Mouse (Mus musculus): ENCODE results near the gene Shank3. TPM values are rescaled to one million over a fixed set of nuclear protein-coding genes. Genes with fewer than 3 reads are reported as not detected.

Shank3 gene
- polyA plus RNA-seq, 1 experiment = 0.08 TPM

DNA sequence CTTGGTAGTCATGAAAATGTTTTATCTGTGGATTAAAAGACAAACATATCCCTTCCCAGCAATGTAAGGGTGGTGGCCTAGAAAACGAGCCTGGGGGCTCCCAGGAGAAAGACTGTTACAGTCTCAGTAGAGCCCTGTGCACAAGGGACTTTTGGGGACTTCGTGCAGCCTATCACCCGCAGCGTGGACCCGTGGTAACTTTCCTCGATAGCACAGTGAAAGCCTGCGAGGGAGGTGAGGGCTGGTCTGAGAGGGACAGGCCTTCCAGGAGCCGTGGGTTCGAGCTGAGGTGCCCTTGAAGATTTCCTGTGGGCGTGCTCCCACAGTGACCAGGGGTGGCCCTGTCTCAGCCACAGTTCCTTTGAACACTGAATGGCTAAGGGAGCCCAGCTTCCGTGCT, 86.2 kb downstream of the Shank3 start:
- no peak overlapping the region for H3K4me3 ChIP-seq (replicated peaks)
- H3K9me3 ChIP-seq (ENCODE audit: control insufficient read depth, low read length) = no peaks in the 10 kb centered on the region
- H3K27me3 ChIP-seq (ENCODE audit: control insufficient read depth) = no peaks in the 10 kb centered on the region
- TF ChIP-seq GATA1 (IDR thresholded peaks at IDR 0.05; ENCODE audit: low read length) = no peak
- TF ChIP-seq TAL1 (IDR thresholded peaks at IDR 0.05; ENCODE audit: low read length) = no peak
- H3K4me1 ChIP-seq (ENCODE audit: control insufficient read depth) = peaks cover 4% of the 10 kb centered on the region; the same call in 1 of the 2 replicates
- H3K36me3 ChIP-seq (ENCODE audit: control insufficient read depth) = peaks cover 5% of the 10 kb centered on the region

DNA sequence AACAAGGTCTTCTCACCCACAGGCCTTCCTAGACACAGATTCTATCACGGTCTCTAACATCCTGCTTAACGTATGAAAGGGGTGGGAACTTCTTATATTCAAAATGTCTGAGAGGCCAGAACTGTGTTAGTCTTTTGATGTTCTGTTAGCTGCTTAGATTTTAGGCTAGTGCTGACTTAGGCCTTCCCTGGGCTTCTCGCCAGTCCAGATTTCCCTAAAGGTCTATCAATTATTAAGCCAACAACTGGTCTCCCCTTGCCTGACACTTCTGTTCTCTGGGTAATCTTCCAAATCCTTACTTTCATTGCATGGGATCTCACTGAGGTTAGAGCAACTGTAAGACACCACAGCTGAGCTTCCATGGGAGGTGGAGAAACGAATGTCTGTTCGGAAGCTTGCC, 89.7 kb downstream of the Shank3 start:
- TF ChIP-seq GATA1 (IDR thresholded peaks at IDR 0.05; ENCODE audit: low read length) (no peak), TAL1 (IDR thresholded peaks at IDR 0.05; ENCODE audit: low read length) (no peak)

DNA sequence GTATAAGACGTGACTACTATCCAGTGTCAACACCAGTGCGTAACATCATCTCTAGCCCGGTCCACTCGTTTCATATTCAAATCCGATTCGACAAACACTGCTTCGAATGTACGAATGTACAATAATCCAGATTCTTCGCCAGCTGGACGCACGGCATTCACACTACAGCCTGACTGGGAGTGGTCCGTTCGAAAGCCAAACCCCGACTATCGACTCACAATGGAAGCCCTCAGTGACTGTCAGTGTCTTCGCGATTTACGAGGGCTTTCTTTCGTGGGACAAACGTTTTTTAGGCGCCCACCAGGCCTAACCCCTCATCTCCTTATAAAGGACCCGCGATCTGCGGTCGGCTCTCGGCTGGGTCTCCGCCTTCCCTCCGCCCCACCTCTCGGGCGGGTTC, 91.9 kb downstream of the Shank3 start:
- no peak for TF ChIP-seq TAL1 (IDR thresholded peaks at IDR 0.05; ENCODE audit: low read length)
- TF ChIP-seq GATA1 (IDR thresholded peaks at IDR 0.05; ENCODE audit: low read length) = no peak
- Histone ChIP-seq H3K4me1 (ENCODE audit: control insufficient read depth) (peaks cover 15% of the 10 kb centered on the region), H3K36me3 (ENCODE audit: control insufficient read depth) (peaks cover 5% of the 10 kb centered on the region), H3K27me3 (ENCODE audit: control insufficient read depth) (peaks cover 5% of the 10 kb centered on the region; the same call in 1 of the 2 replicates), H3K9me3 (ENCODE audit: control insufficient read depth, low read length) (no peaks in the 10 kb centered on the region), H3K4me3 (replicated peaks) (peak overlapping the region; percentile 81)

More for the DNA sequence above, 89.7 kb downstream of the Shank3 start:
- Histone ChIP-seq H3K4me1 (ENCODE audit: control insufficient read depth) (peaks cover 18% of the 10 kb centered on the region), H3K36me3 (ENCODE audit: control insufficient read depth) (peaks cover 5% of the 10 kb centered on the region), H3K27me3 (ENCODE audit: control insufficient read depth) (peaks cover 5% of the 10 kb centered on the region; the same call in 1 of the 2 replicates), H3K9me3 (ENCODE audit: control insufficient read depth, low read length) (no peaks in the 10 kb centered on the region), H3K4me3 (replicated peaks) (no peak overlapping the region)

DNA sequence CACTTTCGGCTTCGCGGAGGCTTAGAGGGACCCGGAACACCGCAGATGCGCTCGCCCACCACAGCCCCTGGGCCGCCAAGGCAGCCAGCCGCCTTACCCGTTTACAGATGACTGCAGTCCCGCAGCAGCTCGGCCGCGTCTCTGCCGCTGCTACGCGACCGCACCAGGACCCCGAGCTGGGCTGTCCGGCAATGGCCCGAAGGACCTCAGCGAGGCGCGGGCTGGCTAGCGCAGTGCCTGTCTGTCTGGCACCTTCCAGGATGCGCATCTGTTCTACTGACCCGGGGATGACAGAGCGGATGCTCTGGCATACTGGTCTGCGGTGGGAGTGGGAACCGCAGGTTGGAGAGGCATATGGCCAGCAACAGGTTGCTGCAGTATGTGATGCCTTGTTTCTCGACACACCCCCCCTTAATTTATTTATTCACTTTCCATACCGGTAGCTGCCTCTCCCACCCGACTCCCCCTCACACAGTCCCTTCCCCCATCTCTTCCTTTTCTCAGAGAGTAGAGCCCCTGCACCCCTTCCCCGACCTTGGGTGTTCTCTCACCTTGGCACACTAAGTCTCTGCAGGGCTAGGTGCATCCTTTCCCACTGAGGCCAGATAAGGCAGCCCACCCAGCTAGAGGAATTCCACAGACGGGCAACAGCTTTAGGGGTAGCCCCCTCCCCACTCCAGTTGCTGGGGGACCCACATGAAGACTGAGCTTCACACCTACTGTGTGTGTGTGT, 92.5 kb downstream of the Shank3 start, which contains the start of gene Rabl2:
Rabl2 (minus strand) TSS at position 201 of the 733 bp plus-strand sequence.
- TF ChIP-seq TAL1 (IDR thresholded peaks at IDR 0.05; ENCODE audit: low read length) (no peak), GATA1 (IDR thresholded peaks at IDR 0.05; ENCODE audit: low read length) (no peak)
- Histone ChIP-seq H3K4me3 (replicated peaks) (peak within 1 kb of the TSS; percentile 81), H3K27me3 (ENCODE audit: control insufficient read depth) (peaks cover 5% of the 10 kb centered on the region; the same call in 1 of the 2 replicates), H3K9me3 (ENCODE audit: control insufficient read depth, low read length) (no peaks in the 10 kb centered on the region), H3K36me3 (ENCODE audit: control insufficient read depth) (peaks cover 2% of the 10 kb centered on the region), H3K4me1 (ENCODE audit: control insufficient read depth) (peaks cover 14% of the 10 kb centered on the region)

DNA sequence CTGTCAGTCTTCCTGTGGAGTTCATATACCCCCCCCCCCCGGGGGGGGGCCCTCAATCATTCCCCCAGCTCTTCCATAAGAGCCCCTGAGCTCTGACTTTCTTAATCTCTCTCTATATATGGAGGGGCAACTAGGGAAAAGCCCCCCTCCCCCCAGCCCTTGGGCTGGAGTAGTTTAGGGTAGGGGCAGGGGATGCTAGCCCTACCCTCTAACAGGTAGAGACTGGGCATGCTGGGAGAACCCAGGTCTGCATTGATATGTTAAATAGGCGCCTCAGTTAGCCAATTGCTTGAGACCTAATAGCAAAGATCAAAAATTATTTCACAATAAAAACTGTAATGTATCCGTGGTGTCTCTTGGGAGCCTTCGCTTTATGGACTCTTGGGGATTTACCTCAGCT, 93.1 kb downstream of the Shank3 start:
- no peak overlapping the region for H3K4me3 ChIP-seq (replicated peaks)
- peaks cover 14% of the 10 kb centered on the region for H3K4me1 ChIP-seq (ENCODE audit: control insufficient read depth)

DNA sequence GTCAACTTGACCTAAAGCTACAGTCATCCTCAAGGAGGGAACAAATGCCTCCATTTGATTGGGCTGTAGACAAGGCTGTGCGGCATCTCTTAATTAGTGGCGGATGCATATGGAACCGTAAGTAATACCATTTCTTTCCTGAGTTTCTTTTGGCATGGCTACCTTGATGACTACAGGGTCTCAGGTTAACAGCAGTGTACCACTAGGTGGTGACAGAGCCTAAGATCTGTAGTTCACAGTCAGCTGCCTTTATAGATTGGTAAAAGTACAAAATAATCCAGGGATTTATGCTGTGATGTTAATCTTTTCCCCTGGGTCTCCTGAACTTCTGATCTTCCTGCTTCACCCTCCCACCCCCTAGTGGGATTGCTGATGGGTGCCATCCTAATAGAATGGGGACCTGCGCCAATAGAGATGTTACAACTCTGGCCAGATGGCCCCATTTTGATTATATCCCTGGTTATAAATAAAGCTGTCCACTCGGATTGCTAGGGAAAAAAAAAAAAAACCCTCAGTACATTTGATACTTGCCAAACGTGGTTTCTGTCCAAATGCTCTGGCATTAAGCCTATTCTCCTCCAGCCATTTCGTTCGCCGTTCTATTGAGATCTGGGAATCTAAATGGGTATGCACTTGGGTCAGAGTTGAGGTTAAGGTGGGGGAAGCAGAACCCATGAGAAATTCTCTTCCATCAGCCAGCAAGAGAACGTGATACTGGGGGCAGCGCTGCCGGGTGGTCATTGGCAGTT, 106.6 kb downstream of the Shank3 start:
- H3K4me1 ChIP-seq (ENCODE audit: control insufficient read depth) = peaks cover 2% of the 10 kb centered on the region; the same call in 1 of the 2 replicates
- H3K4me3 ChIP-seq (replicated peaks) = no peak overlapping the region
- no peak for TF ChIP-seq TAL1 (IDR thresholded peaks at IDR 0.05; ENCODE audit: low read length)
- no peak for TF ChIP-seq GATA1 (IDR thresholded peaks at IDR 0.05; ENCODE audit: low read length)
- H3K9me3 ChIP-seq (ENCODE audit: control insufficient read depth, low read length) = no peaks in the 10 kb centered on the region; the same call in 1 of the 2 replicates
- no peaks in the 10 kb centered on the region for H3K27me3 ChIP-seq (ENCODE audit: control insufficient read depth)
- H3K36me3 ChIP-seq (ENCODE audit: control insufficient read depth) = no peaks in the 10 kb centered on the region

More for the DNA sequence above, 93.1 kb downstream of the Shank3 start:
- TF ChIP-seq GATA1 (IDR thresholded peaks at IDR 0.05; ENCODE audit: low read length) (no peak), TAL1 (IDR thresholded peaks at IDR 0.05; ENCODE audit: low read length) (no peak)
- Histone ChIP-seq H3K36me3 (ENCODE audit: control insufficient read depth) (no peaks in the 10 kb centered on the region; the same call in none of the 2 replicates), H3K9me3 (ENCODE audit: control insufficient read depth, low read length) (no peaks in the 10 kb centered on the region), H3K27me3 (ENCODE audit: control insufficient read depth) (peaks cover 5% of the 10 kb centered on the region; the same call in 1 of the 2 replicates)

DNA sequence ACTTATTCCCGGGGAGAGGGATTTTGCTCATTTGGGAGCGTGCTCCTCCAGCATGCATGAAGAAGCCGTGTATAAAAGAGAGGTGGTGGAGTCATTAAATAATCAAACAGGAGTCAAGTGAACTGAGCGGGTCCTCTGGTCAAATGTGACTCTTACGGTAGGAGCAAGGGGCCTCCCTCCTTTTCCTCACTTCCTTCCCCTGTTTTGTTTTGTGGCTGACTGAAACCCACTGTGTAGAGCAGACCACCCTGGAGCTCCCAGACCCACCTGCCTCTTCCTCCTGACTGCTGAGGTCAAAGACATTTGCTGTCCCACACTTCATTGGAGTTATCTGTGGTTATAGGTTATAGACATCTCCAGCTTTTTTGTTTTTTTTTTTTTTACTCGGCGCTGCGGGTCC, 108.1 kb downstream of the Shank3 start:
- Histone ChIP-seq H3K9me3 (ENCODE audit: control insufficient read depth, low read length) (no peaks in the 10 kb centered on the region; the same call in 1 of the 2 replicates), H3K4me1 (ENCODE audit: control insufficient read depth) (peaks cover 2% of the 10 kb centered on the region; the same call in 1 of the 2 replicates), H3K36me3 (ENCODE audit: control insufficient read depth) (no peaks in the 10 kb centered on the region), H3K27me3 (ENCODE audit: control insufficient read depth) (no peaks in the 10 kb centered on the region), H3K4me3 (replicated peaks) (no peak overlapping the region)
- TF ChIP-seq GATA1 (IDR thresholded peaks at IDR 0.05; ENCODE audit: low read length) (no peak), TAL1 (IDR thresholded peaks at IDR 0.05; ENCODE audit: low read length) (no peak)

DNA sequence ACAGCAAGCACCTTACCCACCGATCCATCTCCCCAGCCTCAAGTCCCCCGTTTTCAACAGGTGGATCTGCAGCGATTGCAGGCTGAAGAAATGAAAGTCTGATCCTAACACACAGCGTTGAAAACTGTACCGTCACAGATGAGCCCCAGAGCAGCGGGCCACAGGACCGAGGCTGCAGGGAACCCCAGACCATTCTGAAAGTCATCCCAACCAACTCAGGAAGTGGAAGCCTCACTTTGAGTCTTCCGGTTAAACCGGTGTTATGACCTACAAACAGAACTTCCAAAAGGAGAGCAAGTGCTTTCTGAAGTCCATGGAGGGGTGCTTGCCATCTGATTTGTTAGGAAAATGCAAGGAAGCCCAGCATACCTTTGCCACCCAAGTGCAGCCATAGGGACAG, 108.5 kb downstream of the Shank3 start:
- H3K4me3 ChIP-seq (replicated peaks) = no peak overlapping the region
- no peak for TF ChIP-seq GATA1 (IDR thresholded peaks at IDR 0.05; ENCODE audit: low read length)
- TF ChIP-seq TAL1 (IDR thresholded peaks at IDR 0.05; ENCODE audit: low read length) = no peak
- H3K27me3 ChIP-seq (ENCODE audit: control insufficient read depth) = no peaks in the 10 kb centered on the region
- peaks cover 2% of the 10 kb centered on the region; the same call in 1 of the 2 replicates for H3K4me1 ChIP-seq (ENCODE audit: control insufficient read depth)
- H3K36me3 ChIP-seq (ENCODE audit: control insufficient read depth) = no peaks in the 10 kb centered on the region
- H3K9me3 ChIP-seq (ENCODE audit: control insufficient read depth, low read length) = no peaks in the 10 kb centered on the region; the same call in 1 of the 2 replicates

Other genes starting within 250 kb of the Shank3 start
- gene Sbf1, start 184.3 kb upstream of the Shank3 start, polyA plus RNA-seq (2012) = 28.7 and 42.5 TPM in 2 replicates
- gene Adm2, start 176.9 kb upstream of the Shank3 start, polyA plus RNA-seq (2012) = 0.27 and 0.53 TPM in 2 replicates
- not detected in 2 replicates for gene Miox, start 165.2 kb upstream of the Shank3 start, polyA plus RNA-seq (2012)
- 29.8 and 31.5 TPM in 2 replicates for gene Lmf2, start 144.0 kb upstream of the Shank3 start, polyA plus RNA-seq (2012)
- 17.1 and 19.8 TPM in 2 replicates for gene Ncaph2, start 143.9 kb upstream of the Shank3 start, polyA plus RNA-seq (2012)
- gene Sco2, start 125.8 kb upstream of the Shank3 start, polyA plus RNA-seq (2012) = 0.47 and 0.81 TPM in 2 replicates
- gene Tymp, start 122.6 kb upstream of the Shank3 start, polyA plus RNA-seq (2012) = 0.16 and 0.17 TPM in 2 replicates
- 0.44 and 0.65 TPM in 2 replicates for gene Odf3b, start 120.3 kb upstream of the Shank3 start, polyA plus RNA-seq (2012)
- gene Klhdc7b, start 114.7 kb upstream of the Shank3 start, polyA plus RNA-seq (2012) = not detected in 2 replicates
- gene Syce3, start 89.1 kb upstream of the Shank3 start, polyA plus RNA-seq (2012) = not detected in 2 replicates
- 0.08 TPM in 1 of 2 replicates, not detected in the other for gene Cpt1b, start 73.8 kb upstream of the Shank3 start, polyA plus RNA-seq (2012)
- gene C730034F03Rik, start 70.0 kb upstream of the Shank3 start, polyA plus RNA-seq (2012) = 0.03 and 0.05 TPM in 2 replicates
- 0.08 and 0.15 TPM in 2 replicates for gene Gm44502, start 69.9 kb upstream of the Shank3 start, polyA plus RNA-seq (2012)
- gene Chkb, start 69.7 kb upstream of the Shank3 start, polyA plus RNA-seq (2012) = 19.2 and 20.4 TPM in 2 replicates
- not detected in 2 replicates for gene Mapk8ip2, start 45.7 kb upstream of the Shank3 start, polyA plus RNA-seq (2012)
- 0.30 and 0.59 TPM in 2 replicates for gene Arsa, start 22.2 kb upstream of the Shank3 start, polyA plus RNA-seq (2012)
- gene Acr, start 68.7 kb downstream of the Shank3 start, polyA plus RNA-seq (2012) = not detected in 2 replicates
- 0.17 and 0.28 TPM in 2 replicates for gene Rabl2, start 92.3 kb downstream of the Shank3 start, polyA plus RNA-seq (2012)

Measured in erythroblast, embryonic 14.5 days (primary cell).